Mouse (Mus musculus) small intestine, adult 2 months (tissue): ENCODE data around the gene Atp11c.

Source experiments
- CTCF ChIP-seq: fragments of 200-500 bp; IDR thresholded peaks from 2 replicates; pipeline ENCODE4 v1.5.1; 2012; ENCODE audit warnings: low read depth, mild to moderate bottlenecking, control low read depth, inconsistent platforms, low read length, moderate library complexity, mixed read lengths; ENCODE audit not compliant: insufficient replicate concordance, insufficient read length; ENCODE audit errors: extremely low read depth
- POLR2A ChIP-seq: fragments of 200-500 bp; IDR thresholded peaks from 2 replicates; pipeline ENCODE4 v1.6.1; 2012; ENCODE audit warnings: low read depth, mild to moderate bottlenecking, control low read depth, inconsistent platforms, low read length, moderate library complexity

DNA sequence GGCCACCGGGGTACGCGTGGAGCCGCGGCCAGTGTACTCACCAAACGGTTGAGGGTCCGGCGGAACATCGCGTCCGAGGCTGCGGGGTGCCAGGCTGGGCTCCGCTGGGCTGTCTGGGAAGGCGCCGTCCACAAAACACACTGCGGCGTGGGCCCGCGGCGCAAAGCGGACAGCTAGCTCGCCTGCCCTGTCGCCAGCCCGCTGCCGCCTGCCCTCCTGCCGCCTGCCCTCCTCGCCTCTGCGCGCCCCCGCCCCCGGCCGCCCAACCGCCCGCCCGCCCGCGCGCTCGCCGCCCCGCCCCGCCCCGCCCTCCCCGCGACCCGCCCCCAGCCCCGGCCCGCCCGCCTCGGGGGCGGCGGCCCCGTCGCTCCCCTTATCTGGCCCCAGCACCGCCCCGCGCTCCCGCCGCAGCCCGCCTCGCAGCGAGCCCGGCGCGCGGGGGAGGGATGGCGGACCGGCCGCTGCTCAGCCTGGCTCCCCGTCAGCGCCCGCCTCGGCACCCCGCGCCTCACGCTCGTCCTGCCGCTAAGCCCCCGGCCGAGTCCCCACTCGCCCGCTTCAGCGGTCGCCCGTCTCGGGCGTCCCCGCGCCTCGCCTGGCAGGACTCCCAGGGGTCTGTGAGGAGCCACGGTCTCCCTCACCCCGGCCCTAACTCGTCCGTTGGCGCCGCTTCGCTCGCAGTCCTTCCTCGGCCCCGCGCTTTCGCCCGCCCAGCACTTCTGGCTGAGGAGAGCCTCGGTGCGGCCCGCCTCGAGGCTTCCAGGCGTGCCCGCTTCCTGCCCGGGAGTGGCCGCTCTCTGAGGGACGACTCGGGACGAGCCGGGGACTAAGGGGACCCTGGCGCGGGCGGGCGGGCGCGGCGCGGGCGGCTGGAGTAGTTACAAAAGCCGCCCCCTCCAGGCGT is 188.5 kb downstream of the Atp11c start:
- TF ChIP-seq CTCF: no peak
- TF ChIP-seq POLR2A: peak; percentile 61
